Mouse (Mus musculus): Measurements from ENCODE around the gene Dock1.

DNA sequence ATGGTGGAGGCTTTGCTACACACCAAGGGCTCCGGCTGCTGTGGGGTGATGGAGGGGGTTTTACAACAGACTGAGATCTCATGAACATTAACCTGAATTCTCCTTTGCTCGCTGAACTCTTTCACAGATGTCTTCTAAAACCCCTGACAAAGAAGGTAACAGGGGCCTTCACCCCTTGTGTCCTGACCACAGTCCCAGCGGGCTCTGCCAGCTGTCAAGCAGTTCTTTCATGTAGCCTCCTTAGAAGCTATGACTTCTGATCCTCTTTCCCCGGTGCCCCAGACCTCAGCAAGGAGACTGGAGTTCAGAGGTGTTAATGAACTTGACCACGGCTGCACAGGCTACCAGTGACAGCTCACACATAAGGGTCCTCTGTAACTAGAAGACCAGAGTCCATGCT lies 393.4 kb downstream of the Dock1 start:
- TF ChIP-seq NELFE (IDR thresholded peaks at IDR 0.05; ENCODE audit: low read depth, low read length), result no peak
- TF ChIP-seq CTCF (conservative IDR thresholded peaks at IDR 0.05 in 1 of 2, IDR thresholded peaks at IDR 0.05 in 1 of 2; ENCODE audit: low read depth in 2 of 2, low read length in 2 of 2), result no peak
- TF ChIP-seq EP300 (IDR thresholded peaks at IDR 0.05; ENCODE audit: low read length), result no peak
- TF ChIP-seq ETS1 (conservative IDR thresholded peaks at IDR 0.05; ENCODE audit: low read depth, low read length), result no peak

All from CH12.LX (cell line).